Mouse (Mus musculus) midbrain, embryonic 15.5 days (tissue): Measurements from ENCODE around the gene Meltf. TPM values are rescaled to one million over a fixed set of nuclear protein-coding genes. Genes with fewer than 3 reads are reported as not detected.
A peak's percentile ranks its signal among the peaks of the same experiment; 100 is the strongest.

Experiments
- ATAC-seq: fragments of 200-750 bp; cut with Nextera tagmentation; replicated peaks from 2 replicates; pipeline ENCODE4 v1.8.0; 2017; ENCODE audit warnings: moderate TSS enrichment
- H3K27ac ChIP-seq: fragments of 300-500 bp; sonication (generic); 2 replicates; pipeline ENCODE4 v1.5.1; 2015; ENCODE audit warnings: mild to moderate bottlenecking, inconsistent platforms
- H3K27me3 ChIP-seq: fragments of 300-500 bp; sonication (generic); replicated peaks from 2 replicates; pipeline ENCODE4 v1.6.1; 2015; ENCODE audit warnings: inconsistent platforms
- H3K36me3 ChIP-seq: fragments of 300-500 bp; sonication (generic); replicated peaks from 2 replicates; pipeline ENCODE4 v1.6.1; 2015; ENCODE audit warnings: inconsistent platforms
- H3K4me1 ChIP-seq: fragments of 300-500 bp; sonication (generic); 2 replicates; pipeline ENCODE4 v1.6.1; 2015; ENCODE audit warnings: inconsistent platforms
- H3K4me2 ChIP-seq: fragments of 300-500 bp; sonication (generic); 2 replicates; pipeline ENCODE4 v1.6.1; 2015; ENCODE audit warnings: inconsistent platforms, mild to moderate bottlenecking, moderate library complexity
- H3K4me3 ChIP-seq: fragments of 300-500 bp; sonication (generic); 2 replicates; pipeline ENCODE4 v1.5.1; 2015; ENCODE audit warnings: mild to moderate bottlenecking, inconsistent platforms
- H3K9ac ChIP-seq: fragments of 300-500 bp; sonication (generic); 2 replicates; pipeline ENCODE4 v1.6.1; 2015; ENCODE audit warnings: mild to moderate bottlenecking, inconsistent platforms
- H3K9me3 ChIP-seq: fragments of 300-500 bp; sonication (generic); 2 replicates; pipeline ENCODE4 v1.6.1; 2016; ENCODE audit warnings: inconsistent platforms
- WGBS: fragments of 180-500 bp; shearing (Covaris S2); methylation state at CpG from one replicate; pipeline ENCODE4 v1.1.7; 2015; ENCODE audit warnings: mixed read lengths; 5-methylcytosine and 5-hydroxymethylcytosine counted together
- polyA plus RNA-seq: library from polyadenylated mRNA; unstranded; fragments of >200 nt; fragmentation: Nextera tagmentation; extraction: Ambion mirVana; gene quantifications from 2 replicates; pipeline ENCODE4 v1.2.1, GENCODE M21; 2015

The Meltf gene
- polyA plus RNA-seq, 1 experiment from 2014 or later = 0.12 TPM

- no peaks in the 10 kb centered on the region for H3K27me3 ChIP-seq
- 84% methylated on average over 13 of the region's 13 CpGs for WGBS
- no peak overlapping the region for H3K9ac ChIP-seq
- H3K4me2 ChIP-seq = no peak overlapping the region
- ATAC-seq = no peak
- no peaks in the 10 kb centered on the region for H3K36me3 ChIP-seq
- no peak overlapping the region for H3K27ac ChIP-seq
- H3K4me3 ChIP-seq = no peak overlapping the region
- no peaks in the 10 kb centered on the region for H3K4me1 ChIP-seq
- H3K9me3 ChIP-seq = no peaks in the 10 kb centered on the region
These were observed 48.1 kb downstream of the Meltf start for GRCm38 (mm10) chr16:31926547-31927182.

- Histone ChIP-seq H3K27me3 (no peaks in the 10 kb centered on the region), H3K27ac (no peak overlapping the region)
- 80% methylated on average over 5 of the region's 5 CpGs for WGBS
These were observed 48.8 kb downstream of the Meltf start for GRCm38 (mm10) chr16:31927412-31927811.

GRCm38 (mm10) chr16:31931330-31931729 lies 52.7 kb downstream of the Meltf start:
- no peak overlapping the region for H3K4me3 ChIP-seq
- H3K36me3 ChIP-seq = no peaks in the 10 kb centered on the region
- whole genome bisulfite sequencing = 56% methylated on average over 17 of the region's 17 CpGs
- H3K4me1 ChIP-seq = peaks cover 34% of the 10 kb centered on the region
- no peaks in the 10 kb centered on the region for H3K9me3 ChIP-seq
- 0 out of 2 replicates have a peak, but pooled peaks cover 3% of the 10 kb centered on the region for H3K27me3 ChIP-seq
- no peak overlapping the region for H3K4me2 ChIP-seq
- no peak for ATAC-seq
- H3K27ac ChIP-seq = no peak overlapping the region
- H3K9ac ChIP-seq = no peak overlapping the region

More at GRCm38 (mm10) chr16:31927412-31927811, 48.8 kb downstream of the Meltf start:
- peaks cover 4% of the 10 kb centered on the region; the same call in 1 of the 2 replicates for H3K4me1 ChIP-seq
- H3K4me3 ChIP-seq = no peak overlapping the region
- H3K9ac ChIP-seq = no peak overlapping the region
- ATAC-seq = no peak
- no peaks in the 10 kb centered on the region for H3K9me3 ChIP-seq
- no peaks in the 10 kb centered on the region for H3K36me3 ChIP-seq
- H3K4me2 ChIP-seq = no peak overlapping the region

GRCm38 (mm10) chr16:31932255-31932654 lies 53.6 kb downstream of the Meltf start:
- 31% methylated on average over 5 of the region's 5 CpGs for WGBS
- H3K27me3 ChIP-seq = 0 out of 2 replicates have a peak, but pooled peaks cover 3% of the 10 kb centered on the region
- H3K4me2 ChIP-seq = peak overlapping the region; percentile 81; the same call in 1 of the 2 replicates
- H3K4me1 ChIP-seq = peaks cover 34% of the 10 kb centered on the region
- H3K4me3 ChIP-seq = no peak overlapping the region
- peak; percentile 3 for ATAC-seq
- peak overlapping the region; percentile 91 for H3K27ac ChIP-seq
- H3K9me3 ChIP-seq = no peaks in the 10 kb centered on the region
- no peak overlapping the region for H3K9ac ChIP-seq
- H3K36me3 ChIP-seq = no peaks in the 10 kb centered on the region

- Histone ChIP-seq H3K4me3 (peak overlapping the region; percentile 41), H3K9ac (peak overlapping the region; percentile 54), H3K36me3 (no peaks in the 10 kb centered on the region), H3K27me3 (0 out of 2 replicates have a peak, but pooled peaks cover 3% of the 10 kb centered on the region), H3K4me1 (peaks cover 34% of the 10 kb centered on the region), H3K27ac (peak overlapping the region; percentile 91), H3K9me3 (no peaks in the 10 kb centered on the region), H3K4me2 (peak overlapping the region; percentile 81)
- under 1% methylated on average over 50 of the region's 50 CpGs for WGBS
- ATAC-seq = peak; percentile 98
These were observed 54.5 kb downstream of the Meltf start for GRCm38 (mm10) chr16:31932840-31933697.

- 4% methylated on average over 42 of the region's 42 CpGs for WGBS
- ATAC-seq = peak; percentile 10
These were observed 55.3 kb downstream of the Meltf start, which contains the start of gene Pigz for GRCm38 (mm10) chr16:31933751-31934549. Gene Pigz (plus strand): TSS chr16:31933851.

GRCm38 (mm10) chr16:31934550-31935010 lies 56.0 kb downstream of the Meltf start:
- no peaks in the 10 kb centered on the region for H3K36me3 ChIP-seq
- ATAC-seq = no peak
- peak overlapping the region; percentile 41 for H3K4me3 ChIP-seq
- no peaks in the 10 kb centered on the region for H3K9me3 ChIP-seq
- 6% methylated on average over 13 of the region's 13 CpGs for WGBS
- H3K27me3 ChIP-seq = 0 out of 2 replicates have a peak, but pooled peaks cover 3% of the 10 kb centered on the region
- peak overlapping the region; percentile 54 for H3K9ac ChIP-seq
- H3K4me1 ChIP-seq = peaks cover 34% of the 10 kb centered on the region
- H3K27ac ChIP-seq = 0 out of 2 replicates have a peak overlapping the region, but pooled peaks have one; percentile 91
- peak overlapping the region; percentile 81 for H3K4me2 ChIP-seq

More at GRCm38 (mm10) chr16:31933751-31934549, 55.3 kb downstream of the Meltf start, which contains the start of gene Pigz:
- Histone ChIP-seq H3K4me2 (peak within 1 kb of the TSS; percentile 81), H3K36me3 (no peaks in the 10 kb centered on the region), H3K9ac (peak within 1 kb of the TSS; percentile 54), H3K9me3 (no peaks in the 10 kb centered on the region), H3K4me1 (peaks cover 34% of the 10 kb centered on the region), H3K27ac (peak within 1 kb of the TSS; percentile 91), H3K4me3 (peak within 1 kb of the TSS; percentile 41), H3K27me3 (0 out of 2 replicates have a peak, but pooled peaks cover 3% of the 10 kb centered on the region)

- 0 out of 2 replicates have a peak overlapping the region, but pooled peaks have one; percentile 34 for H3K27ac ChIP-seq
These were observed 56.7 kb downstream of the Meltf start for GRCm38 (mm10) chr16:31935091-31935979.

GRCm38 (mm10) chr16:31936568-31936967 lies 58.0 kb downstream of the Meltf start:
- H3K27me3 ChIP-seq = peaks cover 3% of the 10 kb centered on the region; the same call in 1 of the 2 replicates
- H3K4me2 ChIP-seq = no peak overlapping the region
- H3K36me3 ChIP-seq = no peaks in the 10 kb centered on the region
- no peaks in the 10 kb centered on the region for H3K9me3 ChIP-seq
- no peak overlapping the region for H3K27ac ChIP-seq
- no peak overlapping the region for H3K4me3 ChIP-seq
- ATAC-seq = no peak
- WGBS = 85% methylated on average over 4 of the region's 4 CpGs
- H3K4me1 ChIP-seq = peaks cover 34% of the 10 kb centered on the region
- no peak overlapping the region for H3K9ac ChIP-seq

More at GRCm38 (mm10) chr16:31935091-31935979, 56.7 kb downstream of the Meltf start:
- Histone ChIP-seq H3K9me3 (no peaks in the 10 kb centered on the region), H3K4me1 (peaks cover 34% of the 10 kb centered on the region), H3K9ac (peak overlapping the region; percentile 23; the same call in 1 of the 2 replicates), H3K4me2 (peak overlapping the region; percentile 81), H3K27me3 (0 out of 2 replicates have a peak, but pooled peaks cover 3% of the 10 kb centered on the region), H3K36me3 (no peaks in the 10 kb centered on the region), H3K4me3 (peak overlapping the region; percentile 41)
- WGBS = 3% methylated on average over 36 of the region's 36 CpGs
- peak; percentile 3; the same call in 1 of the 2 replicates for ATAC-seq

- WGBS = 74% methylated on average over 6 of the region's 6 CpGs
- no peaks in the 10 kb centered on the region for H3K9me3 ChIP-seq
- no peak overlapping the region for H3K4me2 ChIP-seq
- no peak for ATAC-seq
- no peak overlapping the region for H3K27ac ChIP-seq
- H3K36me3 ChIP-seq = no peaks in the 10 kb centered on the region
- H3K9ac ChIP-seq = no peak overlapping the region
- no peak overlapping the region for H3K4me3 ChIP-seq
- peaks cover 3% of the 10 kb centered on the region; the same call in 1 of the 2 replicates for H3K27me3 ChIP-seq
- H3K4me1 ChIP-seq = peaks cover 19% of the 10 kb centered on the region
These were observed 60.2 kb downstream of the Meltf start for GRCm38 (mm10) chr16:31938856-31939255.
